Mouse (Mus musculus) neural tube, embryonic 10.5 days (tissue): ENCODE data around the gene Cirbp.
A peak's percentile ranks its signal among the peaks of the same experiment; 100 is the strongest.

ENCODE experiments used
- DNase-seq: peaks from one replicate; pipeline ENCODE4 v3.0.0-alpha.2; 2017; ENCODE audit warnings: low spot score; ENCODE audit errors: extremely low spot score

The Cirbp gene

DNA sequence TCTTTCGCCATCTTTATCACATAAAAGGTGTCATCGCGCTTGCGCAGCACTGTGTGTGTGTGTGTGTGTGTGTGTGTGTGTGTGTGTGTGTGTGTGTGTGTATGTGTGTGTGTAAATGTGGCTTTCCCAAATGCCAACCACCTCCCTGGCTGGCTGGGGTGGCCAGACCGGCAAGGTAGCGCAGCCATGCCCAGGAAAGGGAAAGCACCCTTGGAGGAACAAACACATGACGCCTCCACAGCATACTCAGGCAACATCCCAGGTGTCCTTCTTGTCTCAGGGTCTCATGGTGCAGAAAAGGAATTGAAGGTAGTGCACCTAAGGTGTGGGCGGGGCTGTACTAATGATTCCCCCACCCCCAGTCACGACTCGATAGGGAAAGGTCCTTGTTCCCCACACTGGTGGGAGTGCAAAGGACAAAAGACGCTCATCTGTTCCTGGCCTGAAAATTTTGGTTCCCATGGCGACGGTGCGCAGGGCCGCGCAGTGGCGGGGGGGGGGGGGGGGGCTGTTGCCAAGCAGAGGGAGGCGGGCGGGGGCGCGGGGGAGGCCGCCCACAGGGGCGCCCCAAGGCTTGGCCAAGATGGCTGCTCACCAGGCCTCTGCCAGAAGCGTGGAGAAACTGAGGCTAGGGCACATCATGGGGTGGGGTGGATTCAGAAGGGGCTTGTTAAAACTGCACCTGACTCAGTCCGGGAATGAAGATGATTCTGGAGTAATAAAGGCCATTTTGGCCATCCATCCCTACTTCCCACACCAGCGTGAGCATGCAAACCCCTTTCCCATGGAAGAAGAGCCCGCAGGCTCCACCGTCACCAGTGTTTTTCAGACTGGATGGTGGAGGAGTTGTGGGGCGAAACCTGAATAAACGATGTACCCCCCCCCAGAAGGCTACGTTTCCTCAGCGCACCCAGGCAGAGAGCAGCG, 27.9 kb upstream of the Cirbp start:
- DNase-seq = peak; percentile 50

DNA sequence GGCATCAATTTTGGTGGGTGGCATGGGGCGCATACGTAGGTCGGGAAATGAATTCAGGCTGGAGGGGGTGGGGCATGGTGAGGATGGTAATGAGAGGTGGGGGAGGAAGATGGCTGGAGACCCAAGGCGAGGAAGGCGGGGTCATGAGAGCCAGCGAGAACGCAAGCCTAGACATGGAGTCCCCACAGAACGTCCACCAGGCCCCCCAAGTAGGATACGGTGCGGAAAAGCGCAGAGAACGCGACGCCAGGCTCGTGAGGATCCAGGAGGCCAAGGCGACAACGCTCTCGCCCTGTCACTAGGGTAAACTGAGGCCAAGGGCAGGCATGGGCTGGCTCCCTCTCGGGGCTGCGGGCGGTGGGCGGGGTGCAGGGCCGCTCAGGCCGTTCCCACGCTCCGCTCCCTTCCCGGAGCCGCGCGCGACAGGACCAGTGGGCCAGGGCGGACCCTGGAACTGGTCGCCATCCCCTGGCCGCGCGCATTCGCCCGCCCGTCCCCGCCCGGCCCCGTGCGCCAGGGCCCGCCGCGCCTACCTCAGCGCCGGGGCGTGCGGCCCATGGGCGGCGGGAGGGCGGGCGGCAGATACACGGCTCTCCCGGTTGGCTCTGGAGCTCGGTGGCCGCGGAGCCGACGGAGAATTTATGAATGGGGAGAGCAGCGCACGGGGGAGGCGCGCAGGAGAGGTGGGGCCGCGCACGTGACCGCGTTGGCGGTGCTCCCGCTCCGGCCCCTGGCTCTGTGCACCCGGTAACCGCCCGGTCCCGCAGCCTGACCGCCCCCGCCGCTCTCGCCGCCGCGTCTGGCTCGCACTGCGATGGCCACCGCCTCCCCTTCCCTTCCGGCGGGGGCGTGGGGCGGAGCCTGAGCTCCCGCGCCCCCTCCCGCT, 27.0 kb upstream of the Cirbp start, which contains the start of gene Atp5d:
Atp5d (plus strand) TSS at position 80 of the 886 bp plus-strand sequence.
- DNase-seq = peak; percentile 61

GRCm38 (mm10) chr10:80139439-80139775, 26.4 kb upstream of the Cirbp start:
- DNase-seq = no peak

DNA sequence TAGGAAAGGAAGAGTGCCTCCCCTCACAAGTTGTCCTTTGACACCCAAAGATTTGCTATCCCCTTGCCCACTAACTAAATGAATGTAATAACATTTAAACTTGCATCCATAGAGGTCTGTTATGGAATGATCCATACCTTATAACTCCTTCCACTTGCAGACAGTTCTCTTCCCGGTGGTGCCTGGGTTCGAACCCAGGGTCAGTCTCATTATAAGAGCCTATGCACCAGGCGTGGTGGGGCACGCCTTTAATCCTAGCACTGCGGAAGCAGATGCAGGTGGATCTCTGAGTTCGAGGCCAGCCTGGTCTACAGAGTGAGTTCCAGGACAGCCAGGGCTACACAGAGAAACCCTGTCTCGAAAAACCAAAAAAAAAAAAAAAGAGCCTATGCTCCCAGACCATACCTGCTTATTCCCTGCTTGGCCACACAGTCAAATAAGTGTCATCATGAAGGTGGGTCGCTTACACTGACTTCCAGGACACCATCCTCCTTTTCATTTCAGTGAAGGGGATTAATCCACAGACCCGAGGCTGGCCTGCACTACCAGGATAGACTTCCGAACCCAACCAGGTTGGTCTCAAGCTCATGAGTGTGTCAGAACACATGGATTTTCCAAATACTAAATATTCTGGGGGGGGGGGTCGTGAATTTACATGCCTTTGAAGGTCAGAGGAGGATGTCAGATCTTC, 25.7 kb upstream of the Cirbp start:
- DNase-seq = no peak

DNA sequence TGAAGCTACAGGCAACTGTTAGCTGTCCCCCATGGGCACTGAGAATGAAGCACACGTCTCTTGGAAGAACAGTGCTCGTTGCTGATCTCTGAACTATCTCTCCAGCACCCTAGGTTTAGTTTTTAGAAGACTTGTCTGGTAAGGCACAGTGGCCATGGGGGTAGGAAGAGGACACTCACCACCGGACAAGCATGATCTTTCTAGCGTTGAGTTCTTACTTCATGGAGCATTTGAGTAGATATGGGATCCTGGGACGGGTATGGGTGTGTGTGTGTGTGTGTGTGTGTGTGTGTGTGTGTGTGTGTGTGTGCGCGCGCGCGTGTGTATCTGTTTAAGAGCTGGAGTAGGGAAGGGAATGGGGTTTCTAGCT, 25.1 kb upstream of the Cirbp start, which contains the start of gene Cbarp:
Cbarp (minus strand) TSS at position 170 of the 370 bp plus-strand sequence.
- no peak for DNase-seq

GRCm38 (mm10) chr10:80141243-80141642, 24.5 kb upstream of the Cirbp start:
- DNase-seq = peak; percentile 89

GRCm38 (mm10) chr10:80141786-80142529, 23.8 kb upstream of the Cirbp start:
- DNase-seq = peak; percentile 89

GRCm38 (mm10) chr10:80142530-80142925, 23.3 kb upstream of the Cirbp start:
- DNase-seq = no peak

GRCm38 (mm10) chr10:80143664-80144063, 22.1 kb upstream of the Cirbp start:
- no peak for DNase-seq

GRCm38 (mm10) chr10:80144159-80144558, 21.6 kb upstream of the Cirbp start:
- no peak for DNase-seq

DNA sequence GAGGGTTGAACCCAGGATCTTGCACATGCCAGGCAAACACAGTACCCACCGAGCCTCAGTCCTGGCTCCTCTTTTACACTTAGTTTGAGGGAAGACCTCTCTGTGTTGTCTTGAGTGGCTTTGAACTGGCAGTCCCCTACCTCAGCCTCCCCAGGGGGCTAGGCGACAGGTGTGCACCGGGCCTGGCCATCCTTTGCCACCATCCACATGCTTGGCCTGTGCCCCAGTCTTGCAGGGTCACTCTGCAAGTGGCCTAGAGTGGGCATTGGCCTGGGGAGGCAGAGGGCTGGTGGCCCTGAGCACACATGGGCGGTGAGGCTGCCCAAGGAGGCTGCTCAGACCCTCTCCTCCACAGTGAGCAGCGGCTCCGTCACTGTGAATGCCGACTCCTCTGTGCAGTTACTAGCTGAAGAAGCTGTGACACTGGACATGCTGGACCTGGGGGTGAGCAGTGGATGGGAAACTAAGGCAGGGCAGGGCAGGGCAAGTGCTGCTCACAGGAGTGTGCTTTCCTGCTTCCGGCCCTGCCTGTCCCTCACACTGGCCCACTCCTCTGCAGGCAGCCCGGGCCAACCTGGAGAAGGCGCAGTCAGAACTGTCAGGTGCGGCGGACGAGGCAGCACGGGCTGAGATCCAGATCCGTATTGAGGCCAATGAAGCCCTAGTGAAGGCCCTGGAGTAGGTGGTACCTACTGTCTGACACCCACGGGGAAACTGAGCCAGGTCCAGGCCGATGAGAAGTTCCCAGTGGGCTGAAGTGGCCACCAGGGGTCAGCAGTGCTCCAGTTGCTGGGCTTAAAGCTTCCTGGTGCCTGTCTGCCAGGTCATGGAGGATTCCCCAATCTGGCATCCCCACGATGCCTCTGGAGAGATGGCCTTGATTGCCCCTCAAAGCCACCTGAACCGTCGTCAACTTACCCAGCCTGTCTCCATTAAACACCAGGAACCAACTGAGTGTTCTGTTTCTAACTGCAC, 20.6 kb upstream of the Cirbp start:
- peak; percentile 78 for DNase-seq

GRCm38 (mm10) chr10:80145896-80146295, 19.9 kb upstream of the Cirbp start:
- DNase-seq = no peak

DNA sequence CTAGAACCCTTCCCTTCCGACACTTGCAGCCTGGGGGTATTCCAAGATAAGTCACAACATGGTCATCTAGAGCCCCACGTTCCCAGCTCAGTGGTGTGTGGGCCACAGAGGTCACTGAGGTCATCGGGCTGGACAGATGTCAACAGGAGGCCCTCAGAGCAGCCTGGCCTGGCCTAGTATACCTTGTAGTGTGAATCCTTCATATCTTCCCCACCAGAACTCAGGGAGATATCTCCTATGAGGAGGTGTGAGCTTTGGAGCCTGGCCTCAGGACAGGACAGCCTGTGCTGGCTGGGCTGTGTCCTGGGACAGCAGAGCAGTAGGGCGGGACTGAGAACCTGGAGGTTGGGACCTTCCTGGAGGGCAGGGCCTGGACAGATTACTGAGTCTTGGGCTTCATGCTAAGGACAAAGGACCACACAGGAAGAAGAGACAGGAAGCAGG, 19.2 kb upstream of the Cirbp start:
- no peak for DNase-seq

- no peak for DNase-seq
These were observed 18.6 kb upstream of the Cirbp start for GRCm38 (mm10) chr10:80147146-80147718.

DNA sequence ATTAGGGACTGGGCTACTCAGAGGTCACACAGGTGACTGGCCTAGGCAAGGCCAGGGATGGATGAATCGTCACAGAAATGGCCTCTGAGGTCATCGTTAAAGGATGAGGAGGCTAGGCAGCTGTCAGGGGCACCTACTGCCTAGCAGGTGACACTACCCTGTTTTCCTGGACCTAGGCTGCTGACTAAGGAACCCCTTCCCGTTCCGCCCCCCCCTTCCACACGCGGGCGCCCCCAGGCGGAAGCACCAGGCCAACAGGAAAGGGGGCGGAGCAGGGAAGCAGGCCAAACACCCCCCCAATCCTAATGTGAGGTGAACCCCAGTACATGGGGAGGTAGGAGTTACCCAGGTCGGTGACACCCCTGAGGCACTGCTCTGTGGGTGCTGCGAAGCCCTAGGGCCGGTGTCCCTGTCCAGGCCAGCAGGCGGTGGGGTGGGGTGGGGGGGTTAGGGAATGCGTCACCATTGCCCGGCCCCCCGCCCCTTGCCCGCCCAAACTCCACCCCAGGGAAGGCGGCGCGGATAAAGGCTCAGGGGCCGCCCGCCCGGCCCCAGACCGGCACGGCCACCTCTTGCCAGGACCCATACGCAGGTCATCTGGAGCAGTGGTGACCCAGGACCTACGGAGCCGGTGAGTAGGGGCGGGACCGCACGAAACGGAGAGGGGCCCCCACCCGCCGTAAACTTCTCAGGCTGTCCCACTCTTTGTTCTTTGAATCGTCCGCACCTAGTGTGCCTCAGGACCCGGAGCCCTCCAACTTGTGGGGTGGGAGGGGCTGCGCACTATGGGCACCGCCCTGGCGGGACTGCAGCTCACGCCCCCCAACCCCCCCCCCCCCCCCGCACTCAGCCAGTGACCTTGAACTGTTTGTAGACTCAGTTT, 17.8 kb upstream of the Cirbp start, which contains the start of gene Midn:
Midn (plus strand) TSS at position 554 of the 883 bp plus-strand sequence.
- peak; percentile 93 for DNase-seq

DNA sequence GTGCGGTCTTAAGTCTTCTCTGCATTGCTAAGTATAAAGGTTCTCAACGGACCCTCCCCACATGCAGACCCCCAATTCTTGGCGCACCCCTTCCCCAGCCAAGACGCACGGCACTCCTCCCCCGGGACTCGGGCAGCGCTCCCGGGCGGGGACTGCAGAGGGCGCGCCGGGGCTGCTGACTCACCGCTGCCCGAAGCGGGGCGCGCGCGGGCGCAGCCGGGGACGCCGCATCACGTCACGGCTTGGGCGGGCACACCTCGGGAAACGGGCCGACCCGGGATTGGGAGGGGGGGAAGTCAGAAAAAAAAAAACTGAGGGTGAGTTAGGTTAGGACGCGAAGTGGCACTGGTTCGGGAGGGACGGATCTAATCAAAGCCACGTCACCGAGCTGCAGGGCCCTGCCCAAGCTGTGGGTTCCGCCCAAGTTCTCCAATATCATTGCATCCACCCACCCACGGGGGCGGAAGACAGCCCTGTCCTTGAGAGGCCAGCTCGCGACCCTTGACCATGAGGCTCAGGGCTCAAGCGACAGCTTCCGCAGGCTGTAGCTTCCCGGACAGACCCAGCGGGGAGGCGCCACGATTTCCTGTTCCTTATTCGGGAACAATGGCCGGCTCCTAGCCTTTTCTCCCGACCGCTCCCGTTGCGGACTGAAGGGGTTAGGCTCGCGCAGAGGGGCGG, 17.0 kb upstream of the Cirbp start:
- no peak for DNase-seq
